Mouse (Mus musculus) kidney, adult 2 months (tissue): Measurements from ENCODE around the gene Prkacb.

Source experiments
- CTCF ChIP-seq: fragments of 200-500 bp; conservative IDR thresholded peaks from 2 replicates; pipeline ENCODE4 v1.5.1; 2011; ENCODE audit warnings: low read depth, mild to moderate bottlenecking, control low read depth, low read length, moderate library complexity, mixed read lengths; ENCODE audit not compliant: insufficient read depth, insufficient read length
- POLR2A ChIP-seq: fragments of 200-500 bp; IDR thresholded peaks from one replicate; pipeline ENCODE4 v1.6.1; 2011; ENCODE audit warnings: low read depth, low read length, control low read depth

- TF ChIP-seq POLR2A: no peak
- TF ChIP-seq CTCF: no peak
Measured at GRCm38 (mm10) chr3:146820718-146821117, 7.9 kb upstream of the Prkacb start.
